Mouse (Mus musculus): ENCODE results near the gene Aldh3a1.

- no peak for TF ChIP-seq CTCF (IDR thresholded peaks at IDR 0.05; ENCODE audit: low read depth)
- no peak for TF ChIP-seq EP300 (optimal IDR thresholded peaks at IDR 0.05)
Observed at GRCm38 (mm10) chr11:61208316-61208715, 979 bp downstream of the Aldh3a1 start.
